Mouse (Mus musculus) heart, adult 2 months (tissue): Measurements from ENCODE around the gene Otc. TPM values are rescaled to one million over a fixed set of nuclear protein-coding genes. Genes with fewer than 3 reads are reported as not detected.
A peak's percentile ranks its signal among the peaks of the same experiment; 100 is the strongest.

Source experiments
- DNase-seq, 2 experiments: peaks; one replicate each; pipeline ENCODE4 v3.0.0; 2021
- H3K27ac ChIP-seq: fragments of 200-600 bp; 2 replicates; pipeline ENCODE4 v1.8.1; 2022
- H3K27me3 ChIP-seq: fragments of 200-500 bp; 2 replicates; pipeline ENCODE4 v1.6.1; 2012; ENCODE audit warnings: mild to moderate bottlenecking, low read length, inconsistent platforms, mixed read lengths; ENCODE audit not compliant: control insufficient read depth, insufficient read depth
- H3K36me3 ChIP-seq: fragments of 200-500 bp; 2 replicates; pipeline ENCODE4 v1.6.1; 2012; ENCODE audit warnings: low read length, inconsistent platforms; ENCODE audit not compliant: control insufficient read depth, insufficient read depth
- H3K4me1 ChIP-seq: fragments of 200-500 bp; 2 replicates; pipeline ENCODE4 v1.6.1; 2011; ENCODE audit warnings: low read length; ENCODE audit not compliant: control insufficient read depth, insufficient read depth
- H3K4me3 ChIP-seq: fragments of 200-600 bp; 2 replicates; pipeline ENCODE4 v1.8.1; 2022
- H3K79me2 ChIP-seq: fragments of 200-500 bp; replicated peaks from 2 replicates; pipeline ENCODE4 v1.6.1; 2012; ENCODE audit warnings: mild to moderate bottlenecking, inconsistent platforms, low read length, moderate library complexity, mixed read lengths; ENCODE audit not compliant: control insufficient read depth, insufficient read depth
- H3K9ac ChIP-seq: fragments of 200-500 bp; 2 replicates; pipeline ENCODE4 v1.6.1; 2012; ENCODE audit warnings: low read depth, mild to moderate bottlenecking, control low read depth, inconsistent platforms, low read length, mixed read lengths
- CTCF ChIP-seq: fragments of 200-600 bp; IDR thresholded peaks from 2 replicates; pipeline ENCODE4 v1.8.1; 2022; ENCODE audit warnings: antibody characterized with exemption, mild to moderate bottlenecking, moderate library complexity
- EP300 ChIP-seq: fragments of 200-500 bp; IDR thresholded peaks from 2 replicates; pipeline ENCODE4 v1.6.1; 2011; ENCODE audit warnings: low read depth, low read length, control low read depth; ENCODE audit not compliant: insufficient read depth
- POLR2A ChIP-seq: fragments of 200-500 bp; IDR thresholded peaks from 2 replicates; pipeline ENCODE4 v1.6.1; 2011; ENCODE audit warnings: mild to moderate bottlenecking, low read depth, low read length, control low read depth; ENCODE audit not compliant: insufficient read depth
- WGBS: fragments of 180-500 bp; shearing (Covaris S2); methylation state at CpG from one replicate; pipeline ENCODE4 v1.1.7; 2018; 5-methylcytosine and 5-hydroxymethylcytosine counted together
- intact Hi-C: fragments of 180-260 bp; cut with DNase I; formaldehyde crosslinking; loops from one replicate; pipeline ENCODE4 v1.15.1; 2025
- polyA plus RNA-seq: library from polyadenylated mRNA; depleted of rRNA; stranded (reverse); fragments of >200 nt; gene quantifications from 2 replicates; pipeline ENCODE4 v1.2.3, GENCODE M21; 2012
- total RNA-seq, 2 experiments: library from RNA; stranded (reverse); gene quantifications; 2 replicates each; pipeline ENCODE4 v1.2.3; 2021

Gene Otc
- total and polyA plus RNA-seq, 3 experiments, result 0.04 TPM; not detected in 2

GRCm38 (mm10) chrX:10234617-10235016 lies 17.5 kb upstream of the Otc start:
- H3K4me3 ChIP-seq, result no peak overlapping the region
- peak overlapping the region; percentile 56 for H3K27ac ChIP-seq

GRCm38 (mm10) chrX:10239515-10239914 lies 12.6 kb upstream of the Otc start:
- DNase-seq, result no peak
- no peaks in the 10 kb centered on the region for H3K36me3 ChIP-seq
- no peaks in the 10 kb centered on the region for H3K79me2 ChIP-seq
- intact Hi-C loops, result no loop called here
- no peak overlapping the region for H3K9ac ChIP-seq
- H3K27me3 ChIP-seq, result no peaks in the 10 kb centered on the region
- H3K4me3 ChIP-seq, result no peak overlapping the region
- H3K27ac ChIP-seq, result no peak overlapping the region
- H3K4me1 ChIP-seq, result peaks cover 2% of the 10 kb centered on the region
- WGBS, result 49% methylated on average over 4 of the region's 4 CpGs
- TF ChIP-seq CTCF, result no peak
- no peak for TF ChIP-seq EP300
- no peak for TF ChIP-seq POLR2A

More at GRCm38 (mm10) chrX:10234617-10235016, 17.5 kb upstream of the Otc start:
- no peak for TF ChIP-seq CTCF
- no peak for TF ChIP-seq POLR2A
- no peak for TF ChIP-seq EP300
- Histone ChIP-seq H3K27me3 (no peaks in the 10 kb centered on the region), H3K4me1 (peaks cover 3% of the 10 kb centered on the region), H3K9ac (no peak overlapping the region), H3K79me2 (no peaks in the 10 kb centered on the region), H3K36me3 (no peaks in the 10 kb centered on the region)
- 43% methylated on average over 3 of the region's 3 CpGs for WGBS
- intact Hi-C loops, result loop anchor here (5.0 kb wide), 2 partner anchors 253 to 358 kb away; partner anchors contain the start of gene Tspan7
- DNase-seq, result no peak

GRCm38 (mm10) chrX:10243916-10244315 lies 8.2 kb upstream of the Otc start:
- H3K9ac ChIP-seq, result no peak overlapping the region
- no peaks in the 10 kb centered on the region for H3K36me3 ChIP-seq
- no peaks in the 10 kb centered on the region for H3K27me3 ChIP-seq
- H3K27ac ChIP-seq, result no peak overlapping the region
- WGBS, result 59% methylated on average over 3 of the region's 3 CpGs
- no peak for DNase-seq
- no peaks in the 10 kb centered on the region for H3K79me2 ChIP-seq
- intact Hi-C loops, result no loop called here
- TF ChIP-seq CTCF, result no peak
- H3K4me1 ChIP-seq, result no peaks in the 10 kb centered on the region
- no peak overlapping the region for H3K4me3 ChIP-seq

- H3K27ac ChIP-seq, result peak overlapping the region; percentile 68
- H3K79me2 ChIP-seq, result no peaks in the 10 kb centered on the region
- H3K9ac ChIP-seq, result no peak overlapping the region
- intact Hi-C loops, result no loop called here
- DNase-seq, result no peak
- H3K27me3 ChIP-seq, result no peaks in the 10 kb centered on the region
- H3K36me3 ChIP-seq, result no peaks in the 10 kb centered on the region
- no peaks in the 10 kb centered on the region for H3K4me1 ChIP-seq
- TF ChIP-seq EP300 (no peak), CTCF (no peak), POLR2A (no peak)
- H3K4me3 ChIP-seq, result no peak overlapping the region
Observed at GRCm38 (mm10) chrX:10251357-10251756, 748 bp upstream of the Otc start.

- no peak for DNase-seq
- Histone ChIP-seq H3K79me2 (no peaks in the 10 kb centered on the region), H3K4me1 (no peaks in the 10 kb centered on the region), H3K4me3 (no peak overlapping the region), H3K9ac (no peak overlapping the region), H3K27ac (peak overlapping the region; percentile 74), H3K27me3 (no peaks in the 10 kb centered on the region), H3K36me3 (no peaks in the 10 kb centered on the region)
- intact Hi-C loops, result loop anchor here (2.0 to 5.0 kb wide), 2 partner anchors 73 to 230 kb away; partner anchors contain the start of gene Tspan7
- TF ChIP-seq POLR2A, result no peak
- TF ChIP-seq EP300, result 0 out of 2 replicates have a peak, but pooled peaks have one; percentile 24
- 62% methylated on average over 1 of the region's 1 CpGs for WGBS
Observed at GRCm38 (mm10) chrX:10257774-10258173, 5.7 kb downstream of the Otc start.

- 59% methylated on average over 5 of the region's 5 CpGs for WGBS
- Histone ChIP-seq H3K9ac (no peak overlapping the region), H3K4me3 (no peak overlapping the region), H3K4me1 (no peaks in the 10 kb centered on the region), H3K79me2 (no peaks in the 10 kb centered on the region), H3K36me3 (no peaks in the 10 kb centered on the region), H3K27me3 (no peaks in the 10 kb centered on the region), H3K27ac (peak overlapping the region; percentile 74)
- DNase-seq, result no peak
- intact Hi-C loops, result loop anchor here (2.0 to 5.0 kb wide), 2 partner anchors 73 to 229 kb away; partner anchors contain the start of gene Tspan7
- TF ChIP-seq CTCF, result no peak
- no peak for TF ChIP-seq POLR2A
- TF ChIP-seq EP300, result no peak
Observed at GRCm38 (mm10) chrX:10258260-10258659, 6.2 kb downstream of the Otc start.
